Mouse (Mus musculus) frontal cortex, adult 2 months (tissue): Measurements from ENCODE around the gene Spry2. TPM values are rescaled to one million over a fixed set of nuclear protein-coding genes. Genes with fewer than 3 reads are reported as not detected.

Experiments
- DNase-seq, 2 experiments: peaks; one replicate each; pipeline ENCODE4 v3.0.0; 2022; ENCODE audit warnings: low spot score in 1 of 2; ENCODE audit errors: extremely low spot score in 1 of 2
- polyA plus RNA-seq: library from polyadenylated mRNA; depleted of rRNA; stranded (reverse); fragments of >200 nt; gene quantifications from 2 replicates; pipeline ENCODE4 v1.2.3, GENCODE M21; 2012; rRNA removed

Spry2 gene
- polyA plus RNA-seq: 36.2 and 37.8 TPM in 2 replicates

DNA sequence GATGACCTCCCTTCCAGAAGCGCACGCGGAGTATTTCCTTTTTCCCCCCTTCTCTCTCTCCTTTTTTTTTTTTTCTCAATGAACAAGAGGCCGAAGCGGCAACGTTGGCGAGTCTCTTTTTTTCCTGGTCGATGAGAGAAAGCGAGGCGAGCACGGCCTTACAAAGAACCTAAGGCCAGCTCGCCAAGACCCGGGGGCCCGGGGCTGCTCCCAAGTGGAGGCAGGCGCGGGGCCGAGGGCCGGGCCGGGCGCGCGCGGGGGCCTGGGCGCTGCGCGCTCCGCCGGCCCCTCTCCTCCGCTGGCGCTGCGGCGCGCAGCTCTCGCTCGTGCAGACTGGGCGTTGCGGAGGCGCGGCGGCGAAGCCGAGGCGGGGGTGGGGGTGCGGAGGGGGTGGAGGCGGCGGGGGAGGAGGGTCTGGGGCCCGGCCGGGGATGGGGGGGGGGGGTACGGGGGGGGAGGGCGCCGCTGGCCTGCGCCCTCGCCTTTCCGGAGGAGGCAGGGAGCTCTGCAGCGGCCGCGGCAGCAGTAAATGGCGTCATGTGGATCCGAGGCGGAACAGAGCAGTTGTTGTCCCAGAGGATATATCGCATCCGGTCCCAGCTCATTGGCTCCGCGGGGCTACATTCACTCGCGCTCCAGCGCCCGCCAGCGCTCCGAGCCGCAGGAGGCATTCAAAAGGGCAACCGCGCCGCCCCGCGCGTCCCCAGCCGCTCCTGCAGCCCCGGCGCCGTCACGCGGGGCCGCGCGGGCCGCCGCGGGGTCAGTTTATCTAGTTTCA, at the start of gene Spry2:
Gene Spry2 (minus strand): TSS at position 29 of the 778 bp plus-strand sequence.
- DNase-seq: peak; percentile 88 to 94

DNA sequence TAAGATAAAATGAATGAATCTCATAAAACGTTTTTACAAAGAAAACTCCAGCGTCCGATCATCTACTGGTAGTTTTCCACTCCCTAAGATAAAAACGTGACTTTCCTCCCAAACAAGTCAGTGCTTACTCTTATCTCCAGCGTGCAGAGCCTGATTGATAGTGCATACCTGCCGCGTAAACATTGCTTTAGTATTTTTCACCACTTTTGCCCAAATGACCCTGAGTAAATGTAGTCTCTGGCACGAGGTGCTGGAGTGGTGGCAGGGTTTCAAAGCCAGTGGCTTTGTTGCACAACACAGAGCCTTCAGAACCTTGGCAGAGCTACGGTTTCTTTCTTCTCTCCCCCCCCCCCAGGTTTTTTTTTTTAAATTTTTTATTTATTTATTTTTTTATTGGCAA, 44.7 kb upstream of the Spry2 start:
- DNase-seq: no peak

DNA sequence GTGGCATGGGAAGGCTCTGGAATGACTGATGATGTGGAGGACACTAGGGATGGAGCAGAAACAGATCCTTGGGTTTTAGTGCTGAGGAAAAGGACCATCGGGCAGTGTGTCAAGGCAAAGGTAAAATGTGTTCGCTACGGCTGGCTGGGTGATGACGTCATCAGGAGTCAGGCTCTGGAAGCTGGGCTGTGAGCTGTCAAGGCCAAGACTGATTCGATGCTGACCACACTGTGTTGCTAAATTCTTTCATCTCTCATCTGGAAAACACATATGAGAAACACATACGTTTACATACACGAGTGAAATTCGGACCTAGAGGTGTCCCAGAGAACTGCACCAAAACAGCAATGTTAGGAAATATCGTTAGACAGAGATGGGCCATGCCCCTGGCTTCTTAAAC, 30.1 kb upstream of the Spry2 start:
- DNase-seq: no peak

DNA sequence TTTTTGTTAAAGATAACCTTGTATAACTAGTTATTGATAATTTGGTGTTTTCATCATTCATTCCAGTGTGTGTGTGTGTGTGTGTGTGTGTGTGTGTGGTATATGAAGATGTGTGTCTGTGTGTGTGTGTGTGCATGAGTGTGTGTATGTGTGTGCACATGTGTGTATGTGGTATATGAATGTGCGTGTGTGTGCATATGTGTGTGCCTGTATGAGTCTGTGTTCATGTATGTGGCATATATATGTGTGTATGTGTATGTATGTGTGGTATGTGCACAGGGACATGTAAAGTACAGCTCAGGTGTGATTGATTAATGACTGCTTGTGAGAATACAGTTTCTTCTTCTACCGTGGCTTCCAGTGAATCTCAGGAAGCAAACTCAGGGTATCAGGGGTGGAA, 28.7 kb upstream of the Spry2 start:
- no peak for DNase-seq

DNA sequence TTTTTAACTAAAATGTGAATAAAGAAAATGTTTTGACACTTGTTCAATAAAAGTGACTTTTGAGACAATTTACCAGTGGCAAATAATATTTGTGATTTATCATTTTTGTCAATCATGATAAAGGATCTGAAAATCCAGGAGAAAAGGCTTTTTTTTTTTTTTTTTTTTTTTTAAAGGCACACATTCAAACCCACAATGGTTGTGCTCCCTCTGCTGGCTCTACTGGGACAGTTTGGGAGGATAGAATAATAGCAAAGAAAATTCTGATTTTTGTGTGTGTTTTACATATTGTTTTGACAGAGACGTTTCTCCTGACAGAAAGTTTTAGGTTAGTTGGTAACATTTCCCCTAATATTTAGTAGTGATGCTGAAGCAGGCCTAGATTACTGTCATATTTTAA, 28.1 kb upstream of the Spry2 start:
- DNase-seq: peak in 1 of 2 experiments; percentile 70

DNA sequence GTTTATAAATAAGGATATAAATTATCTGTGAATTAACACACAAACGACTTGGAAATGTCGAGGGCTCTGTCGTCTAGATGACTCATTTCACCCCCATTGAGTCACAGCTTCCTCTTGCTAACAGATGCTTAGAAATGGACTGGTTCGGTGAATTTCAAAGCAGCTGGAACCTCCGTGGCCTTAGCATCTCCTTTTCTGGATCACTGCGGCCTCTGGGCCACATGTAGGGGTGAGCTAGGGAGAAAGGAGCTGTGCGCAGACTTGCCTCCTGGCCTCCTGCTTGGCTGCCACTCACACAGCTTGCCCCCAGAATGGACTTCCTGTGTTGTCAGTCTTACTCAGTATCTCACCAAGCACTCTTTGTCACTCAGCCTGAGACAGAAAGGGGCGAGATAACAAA, 26.3 kb upstream of the Spry2 start:
- peak in 1 of 2 experiments; percentile 29 for DNase-seq

DNA sequence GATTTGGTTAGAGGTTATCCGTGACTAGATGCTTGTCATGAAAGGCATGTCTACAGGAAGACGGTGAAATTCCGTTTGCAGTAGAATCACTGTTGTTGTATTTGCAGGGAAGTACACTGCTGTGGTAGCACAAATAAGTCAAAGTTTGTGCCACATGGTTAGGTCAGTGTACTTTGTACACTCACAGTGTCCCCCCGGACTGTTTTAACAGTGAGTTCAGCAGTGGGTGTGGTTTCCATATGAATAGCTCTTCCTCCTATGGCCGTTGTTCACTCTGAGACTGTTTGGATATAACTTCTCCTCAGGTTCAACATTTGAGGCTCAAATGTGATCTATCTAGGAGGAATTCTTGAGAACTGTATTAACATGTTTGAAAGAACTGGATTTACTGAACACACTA, 25.8 kb upstream of the Spry2 start:
- no peak for DNase-seq

DNA sequence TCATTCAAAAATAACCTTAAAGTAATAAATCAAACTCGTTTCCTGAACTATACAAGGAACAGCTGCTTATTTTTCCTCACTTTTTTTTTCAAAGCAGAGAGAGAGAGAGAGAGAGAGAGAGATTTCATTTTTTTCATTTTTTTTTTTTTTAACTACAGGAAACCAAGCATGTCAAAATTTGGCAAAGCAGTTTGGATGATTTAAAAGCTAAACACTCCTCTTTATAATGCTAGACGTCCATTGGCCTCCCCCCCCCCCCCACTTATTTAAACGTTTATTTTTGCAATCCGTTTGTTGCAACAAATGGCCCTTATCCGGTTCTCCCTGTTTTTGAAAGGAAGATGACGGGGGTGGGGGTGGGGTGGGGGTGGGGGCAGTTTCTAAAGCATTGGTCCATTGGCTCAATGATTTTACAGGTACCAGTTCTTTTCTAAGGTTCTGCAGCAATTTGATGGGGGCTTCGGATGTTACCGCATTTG, 24.6 kb upstream of the Spry2 start:
- DNase-seq: no peak

DNA sequence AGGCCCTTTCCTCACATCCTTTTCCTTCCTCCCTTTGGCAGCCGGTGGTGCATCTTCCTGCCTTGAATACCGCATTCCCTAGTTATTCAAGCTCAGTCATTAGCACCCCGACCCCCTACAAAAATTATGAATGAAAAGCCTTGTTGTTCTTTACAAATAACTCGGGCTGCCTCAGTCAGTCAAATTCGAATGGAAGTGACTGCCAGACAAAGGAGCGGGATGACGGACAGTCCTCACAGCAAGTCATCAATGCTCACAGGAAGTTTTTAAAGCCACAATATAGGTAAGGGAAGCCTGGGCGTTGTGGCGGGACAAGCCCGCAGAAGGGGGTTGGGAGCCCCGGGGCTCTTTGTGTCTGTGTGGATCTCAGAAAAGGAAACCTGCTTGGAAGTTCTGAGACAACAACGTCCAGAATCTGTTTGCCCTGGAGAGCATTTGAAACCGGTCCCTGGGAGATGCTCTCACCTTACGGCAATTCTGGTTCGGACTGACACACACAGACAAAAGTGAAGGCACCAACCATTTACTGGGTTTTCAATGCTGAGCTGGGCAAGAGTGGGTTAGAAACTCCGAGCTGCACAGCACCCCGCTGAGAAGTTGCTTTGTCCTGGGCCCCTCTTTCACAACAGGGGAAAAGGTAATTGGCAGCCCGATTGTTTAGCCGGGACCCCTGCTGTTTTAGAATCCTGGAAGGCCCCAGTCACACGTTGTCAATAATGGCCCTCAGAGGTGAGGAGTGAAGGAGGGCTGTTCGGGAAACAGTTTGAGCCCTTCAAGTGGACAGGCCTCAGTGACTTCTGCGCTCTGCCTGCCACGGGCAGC, 24.0 kb upstream of the Spry2 start:
- DNase-seq: no peak

DNA sequence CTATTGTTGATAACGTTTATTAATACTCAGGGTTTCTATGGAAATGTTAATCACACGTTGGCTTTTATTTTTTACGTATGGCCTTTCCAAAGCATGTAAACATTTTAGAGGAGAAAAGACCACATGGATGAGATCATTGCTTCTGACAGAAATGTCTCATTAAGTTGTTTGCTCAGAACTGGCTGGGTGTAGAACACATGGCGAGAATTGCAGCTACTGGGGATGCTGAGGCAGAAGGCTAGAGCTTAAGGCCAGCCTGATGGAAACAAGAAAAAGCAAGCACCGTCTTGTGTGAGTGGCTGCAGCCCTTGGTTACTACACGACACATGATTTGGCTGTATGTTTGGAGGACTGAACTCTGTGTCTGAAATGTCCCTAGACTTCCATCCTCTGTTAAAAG, 10.6 kb upstream of the Spry2 start:
- no peak for DNase-seq

DNA sequence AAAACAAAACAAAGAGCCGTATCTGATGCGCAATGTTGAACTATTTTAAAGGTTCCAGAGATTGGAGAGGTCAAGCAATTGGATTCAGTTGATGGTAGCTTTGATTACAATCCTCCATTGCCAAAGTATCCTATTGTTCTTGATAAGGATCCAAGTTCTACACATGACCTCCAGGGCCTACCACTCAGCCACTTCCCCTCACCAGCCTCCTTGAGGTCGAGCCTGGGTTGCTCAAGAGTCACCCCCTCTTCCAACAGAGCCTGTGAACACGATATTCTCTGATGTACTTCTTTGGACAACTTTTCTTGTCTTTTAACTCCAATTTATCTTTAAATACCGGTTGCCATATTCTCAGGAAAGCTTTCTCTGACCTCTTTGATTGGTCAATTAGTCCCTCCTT, 9.3 kb upstream of the Spry2 start:
- no peak for DNase-seq

DNA sequence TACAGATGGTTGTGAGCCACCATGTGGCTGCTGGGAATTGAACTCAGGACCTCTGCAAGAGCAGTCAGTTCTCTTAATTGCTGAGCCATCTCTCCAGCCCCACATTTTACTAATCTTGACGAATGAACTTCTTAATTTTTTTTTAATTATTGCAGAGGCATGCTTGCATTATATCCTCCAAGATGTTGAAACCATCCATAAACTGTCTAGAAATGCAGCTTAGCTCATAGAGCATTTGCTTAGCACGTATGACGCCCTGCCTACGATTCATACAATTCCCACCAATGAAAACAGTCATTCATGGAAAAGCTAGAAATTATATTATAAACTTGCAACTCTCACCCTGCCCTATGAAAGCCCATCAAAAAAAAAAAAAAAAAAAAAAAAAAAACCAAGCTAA, 8.9 kb upstream of the Spry2 start:
- no peak for DNase-seq

DNA sequence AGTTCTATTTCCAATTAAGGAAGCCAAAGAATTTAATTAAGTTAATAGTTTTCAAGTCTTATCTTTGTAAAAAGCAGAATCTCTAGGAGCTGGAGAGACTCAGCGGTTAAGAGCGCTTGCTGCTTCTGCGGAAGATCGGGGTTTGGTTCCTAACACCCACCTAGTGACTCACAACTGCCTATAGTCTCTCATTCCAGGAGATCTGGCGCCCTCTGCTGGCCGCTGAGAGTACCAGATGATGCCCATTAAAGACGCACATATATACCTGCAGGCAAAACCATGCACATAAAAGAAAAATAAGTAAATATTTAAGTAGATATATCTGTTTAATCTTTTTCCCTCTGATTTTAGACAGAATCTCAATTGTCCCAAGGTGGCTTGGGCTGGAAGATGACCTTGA, 6.2 kb upstream of the Spry2 start:
- peak in 1 of 2 experiments; percentile 49 for DNase-seq

DNA sequence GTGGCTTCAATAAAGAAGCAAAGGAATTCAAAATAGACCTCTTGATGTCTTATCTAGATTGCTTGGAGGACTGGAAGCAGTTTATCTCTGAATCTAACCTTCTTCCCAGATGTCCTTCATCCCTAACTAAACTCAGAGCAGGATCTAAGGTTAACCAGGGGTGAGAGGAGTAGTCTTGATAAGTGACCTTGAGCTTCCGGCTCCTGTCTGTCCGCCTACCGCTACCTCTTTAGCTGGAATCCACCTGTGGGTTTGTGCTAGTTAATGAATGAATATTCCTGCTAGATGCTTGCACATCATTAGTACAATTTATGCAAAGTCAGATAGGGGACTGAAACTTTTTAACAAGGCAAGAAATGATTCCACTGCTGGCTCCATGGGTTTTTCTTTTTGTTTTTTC, 4.2 kb upstream of the Spry2 start:
- no peak for DNase-seq

DNA sequence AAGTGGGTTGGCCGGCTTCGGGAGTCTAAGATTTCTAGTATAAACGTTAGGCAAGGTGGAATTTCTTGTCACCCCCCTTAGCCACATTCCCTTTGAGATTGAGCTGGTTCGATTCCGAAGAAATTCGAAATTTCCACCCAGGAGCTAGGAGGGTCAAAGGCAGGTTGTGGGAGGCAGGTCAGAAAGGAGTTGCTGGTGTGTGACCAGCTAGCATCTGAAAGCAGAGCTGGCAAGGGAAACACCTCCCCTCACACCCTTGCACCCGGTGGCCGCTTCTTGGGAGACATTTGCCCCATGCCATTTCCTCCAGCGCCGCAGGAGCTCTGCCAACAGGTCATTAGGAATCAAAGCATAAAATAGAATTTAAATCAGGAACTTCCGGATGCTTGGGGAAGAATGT, 2.5 kb upstream of the Spry2 start:
- DNase-seq: no peak

DNA sequence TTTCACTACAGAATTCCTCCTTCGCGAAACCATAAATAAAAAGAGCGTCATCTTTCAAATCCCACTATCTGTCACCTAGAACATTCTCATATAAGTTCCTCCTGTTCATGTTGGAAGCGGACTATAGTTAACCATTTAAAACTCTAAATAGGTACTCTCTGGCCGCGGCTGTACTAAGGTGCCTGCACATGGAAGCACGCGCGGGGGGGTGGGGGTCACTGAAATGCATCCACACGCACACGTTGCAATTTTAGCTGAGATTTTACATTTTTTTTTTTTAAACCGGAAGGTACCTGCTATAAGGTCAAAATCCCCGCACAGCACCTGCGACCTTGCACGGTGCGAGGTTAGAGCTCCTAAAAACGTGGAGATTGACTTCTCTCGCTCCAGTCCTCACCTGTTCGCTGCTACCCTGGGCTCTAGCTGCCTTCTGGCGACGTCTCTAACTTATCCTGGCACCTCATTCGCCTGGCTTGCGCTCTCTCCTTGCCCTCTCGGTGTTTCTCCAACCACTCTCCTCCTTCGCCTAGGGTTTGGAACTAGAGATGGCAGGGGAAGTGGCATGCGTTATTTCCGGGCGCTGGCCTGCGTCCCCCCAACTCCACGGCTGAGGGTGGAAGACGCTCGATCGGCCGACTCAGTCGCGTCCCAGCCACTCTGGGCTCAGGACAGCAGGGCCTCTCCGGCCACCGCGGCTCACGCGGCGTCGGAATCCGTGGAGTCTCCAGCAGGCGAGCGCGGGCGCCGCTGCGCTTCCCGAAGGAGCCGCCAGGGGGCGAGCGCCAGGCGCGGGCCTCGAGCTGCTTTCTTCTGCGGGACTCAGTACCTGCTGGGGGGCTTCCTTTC, 1.9 kb upstream of the Spry2 start:
- DNase-seq: peak; percentile 72 to 94

DNA sequence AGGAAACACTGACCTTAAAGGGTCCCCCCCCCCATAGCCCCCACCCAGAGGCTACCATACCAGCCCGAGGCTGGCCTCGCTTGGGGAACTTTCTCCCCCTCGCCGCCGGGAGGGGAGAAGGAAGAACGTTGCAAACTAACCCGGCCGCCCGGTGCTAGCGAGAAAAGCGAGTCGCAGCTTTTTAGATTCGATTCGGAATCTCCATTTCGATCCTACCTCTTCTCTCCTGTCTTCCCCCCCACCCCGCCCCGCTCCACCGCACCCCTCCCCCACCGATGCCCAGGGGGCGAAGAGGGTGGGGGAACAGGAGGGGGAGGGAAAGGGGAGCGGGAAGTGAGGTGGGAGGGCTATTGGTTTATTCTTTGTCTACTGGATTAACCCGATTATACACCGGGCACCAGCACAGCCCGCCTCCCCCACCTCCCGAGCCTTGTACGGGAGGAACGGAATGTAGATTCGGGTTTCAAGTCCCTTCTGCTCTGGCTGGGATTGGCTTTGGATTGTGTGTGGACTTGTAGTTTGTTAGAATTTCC, 1.0 kb upstream of the Spry2 start:
- DNase-seq: peak; percentile 38 to 75

DNA sequence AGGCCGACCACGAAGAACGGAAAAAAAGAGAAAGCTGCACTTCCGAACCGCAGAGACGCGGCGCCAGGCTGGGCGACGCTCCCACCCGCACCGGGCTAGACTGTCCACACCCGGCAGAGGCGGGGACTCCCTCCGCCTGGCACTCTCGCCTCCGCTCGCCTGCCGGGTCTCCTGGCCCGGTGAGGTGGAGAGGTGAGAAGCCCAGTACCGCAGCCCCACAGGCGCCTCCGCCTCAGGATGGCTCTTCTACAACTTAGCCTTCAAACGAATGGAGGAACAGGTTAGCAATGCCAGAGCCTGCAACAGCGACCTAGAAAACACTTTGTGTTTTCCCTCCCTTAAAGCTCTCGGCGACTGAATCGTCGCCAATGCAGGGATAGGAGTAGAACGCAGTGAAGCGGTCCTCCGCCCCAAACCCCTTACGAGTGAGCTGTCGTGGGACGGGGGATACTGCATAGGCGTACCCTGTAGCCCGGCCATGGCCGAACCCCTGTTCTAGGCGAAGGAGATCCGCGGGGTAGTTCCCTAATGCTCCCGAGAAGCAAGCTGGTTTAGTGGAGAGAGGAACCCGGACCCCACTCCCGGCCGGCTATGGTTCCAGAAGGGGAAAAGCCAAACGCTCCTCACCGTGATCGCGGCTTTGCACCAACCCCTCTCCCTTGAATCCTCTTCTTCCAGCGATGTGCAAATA, 513 bp downstream of the Spry2 start:
- peak in 1 of 2 experiments; percentile 35 for DNase-seq

DNA sequence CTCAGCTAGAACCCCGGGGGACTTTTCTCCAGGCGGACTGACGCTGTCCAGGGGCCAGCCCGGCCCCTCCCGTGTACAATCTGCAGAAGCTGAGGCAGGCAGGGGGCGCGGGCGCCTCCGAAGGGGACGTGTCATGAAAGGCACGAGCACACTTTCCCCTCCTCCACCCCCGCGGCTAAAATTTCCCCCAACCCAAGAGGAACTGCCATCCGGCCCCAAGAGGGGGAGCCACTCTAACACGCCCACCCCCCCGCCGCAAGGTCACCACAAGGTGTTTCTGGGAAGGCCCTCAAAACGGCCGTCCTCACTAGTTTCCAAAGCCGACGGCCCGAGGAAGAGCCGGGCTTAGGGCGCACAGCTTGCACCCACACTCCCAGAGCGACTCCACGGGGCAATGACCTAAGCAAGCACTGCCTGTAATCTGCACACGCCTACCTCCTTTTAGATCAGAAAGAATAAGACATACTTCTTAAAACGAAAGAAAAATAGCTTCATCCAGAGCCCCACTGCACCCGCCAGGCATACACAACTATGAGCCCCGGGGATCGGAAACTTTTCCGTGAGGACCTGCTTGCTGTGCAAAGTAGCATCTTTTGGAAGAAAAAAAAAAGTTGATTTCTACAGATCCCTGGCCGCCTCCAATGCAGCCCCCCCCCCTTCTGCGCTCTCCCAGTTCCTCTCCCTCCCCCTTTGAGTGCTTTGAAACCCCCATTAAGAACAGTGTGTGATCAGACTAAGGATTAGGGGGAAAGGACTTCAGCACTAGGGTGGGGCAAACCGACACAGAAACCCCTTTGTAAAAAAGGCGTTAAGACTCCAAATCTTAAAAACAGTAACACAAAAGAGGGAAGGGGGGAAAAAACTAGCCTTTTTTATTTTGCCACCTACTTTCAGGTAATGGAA, 1.4 kb downstream of the Spry2 start:
- peak in 1 of 2 experiments; percentile 62 for DNase-seq
